Mouse (Mus musculus) limb, embryonic 12.5 days (tissue): ENCODE results near the gene Ctdsp1. TPM values are rescaled to one million over a fixed set of nuclear protein-coding genes. Genes with fewer than 3 reads are reported as not detected.

Experiments used
- ATAC-seq: fragments of 200-750 bp; cut with Nextera tagmentation; 2 replicates; pipeline ENCODE4 v1.8.0; 2017; ENCODE audit warnings: low read depth, moderate TSS enrichment; ENCODE audit not compliant: insufficient number of reproducible peaks, insufficient read depth, low FRiP score, low TSS enrichment
- H3K27ac ChIP-seq: fragments of 300-500 bp; sonication (generic); 2 replicates; pipeline ENCODE4 v1.5.1; 2016; ENCODE audit warnings: mild to moderate bottlenecking, moderate library complexity
- H3K27me3 ChIP-seq: fragments of 300-500 bp; sonication (generic); 2 replicates; pipeline ENCODE4 v1.6.1; 2016; ENCODE audit warnings: mild to moderate bottlenecking, moderate library complexity
- H3K36me3 ChIP-seq: fragments of 300-500 bp; sonication (generic); 2 replicates; pipeline ENCODE4 v1.6.1; 2016; ENCODE audit warnings: mild to moderate bottlenecking, moderate library complexity
- H3K4me1 ChIP-seq: fragments of 300-500 bp; sonication (generic); replicated peaks from 2 replicates; pipeline ENCODE4 v1.6.1; 2016
- H3K4me2 ChIP-seq: fragments of 300-500 bp; sonication (generic); 2 replicates; pipeline ENCODE4 v1.6.1; 2016; ENCODE audit warnings: mild to moderate bottlenecking, moderate library complexity
- H3K4me3 ChIP-seq: fragments of 300-500 bp; sonication (generic); replicated peaks from 2 replicates; pipeline ENCODE4 v1.5.1; 2016; ENCODE audit warnings: mild to moderate bottlenecking
- H3K9ac ChIP-seq: fragments of 300-500 bp; sonication (generic); replicated peaks from 2 replicates; pipeline ENCODE4 v1.6.1; 2016; ENCODE audit warnings: mild to moderate bottlenecking, moderate library complexity
- H3K9me3 ChIP-seq: fragments of 300-500 bp; sonication (generic); 2 replicates; pipeline ENCODE4 v1.6.1; 2016; ENCODE audit warnings: mild to moderate bottlenecking, moderate library complexity
- WGBS: fragments of 180-500 bp; shearing (Covaris S2); methylation state at CpG from one replicate; pipeline ENCODE4 v1.1.7; 2016; 5-methylcytosine and 5-hydroxymethylcytosine counted together
- polyA plus RNA-seq: library from polyadenylated mRNA; unstranded; fragments of >200 nt; fragmentation: Nextera tagmentation; extraction: Ambion mirVana; gene quantifications from 2 replicates; pipeline ENCODE4 v1.2.1, GENCODE M21; 2016

The Ctdsp1 gene
- polyA plus RNA-seq, 1 experiment from 2014 or later = 75.3 TPM

GRCm38 (mm10) chr1:74380484-74380883, 10.8 kb upstream of the Ctdsp1 start:
- no peak for ATAC-seq
- no peak overlapping the region for H3K4me3 ChIP-seq
- no peaks in the 10 kb centered on the region for H3K36me3 ChIP-seq
- H3K4me2 ChIP-seq = no peak overlapping the region
- H3K27ac ChIP-seq = no peak overlapping the region
- H3K27me3 ChIP-seq = no peaks in the 10 kb centered on the region
- H3K4me1 ChIP-seq = peaks cover 15% of the 10 kb centered on the region
- H3K9me3 ChIP-seq = no peaks in the 10 kb centered on the region
- no peak overlapping the region for H3K9ac ChIP-seq
- WGBS = 86% methylated on average over 5 of the region's 5 CpGs

GRCm38 (mm10) chr1:74381588-74382021, 9.7 kb upstream of the Ctdsp1 start:
- no peak overlapping the region for H3K4me2 ChIP-seq
- no peaks in the 10 kb centered on the region for H3K36me3 ChIP-seq
- no peak overlapping the region for H3K4me3 ChIP-seq
- H3K27ac ChIP-seq = no peak overlapping the region
- no peaks in the 10 kb centered on the region for H3K27me3 ChIP-seq
- WGBS = 90% methylated on average over 10 of the region's 10 CpGs
- no peak overlapping the region for H3K9ac ChIP-seq
- ATAC-seq = no peak
- no peaks in the 10 kb centered on the region for H3K9me3 ChIP-seq
- peaks cover 4% of the 10 kb centered on the region for H3K4me1 ChIP-seq

- H3K4me1 ChIP-seq = peaks cover 9% of the 10 kb centered on the region; the same call in 1 of the 2 replicates
- WGBS = 86% methylated on average over 13 of the region's 13 CpGs
- H3K36me3 ChIP-seq = no peaks in the 10 kb centered on the region
Observed at GRCm38 (mm10) chr1:74383385-74383784, 7.9 kb upstream of the Ctdsp1 start.

GRCm38 (mm10) chr1:74384525-74384924, 6.8 kb upstream of the Ctdsp1 start:
- Histone ChIP-seq H3K4me3 (no peak overlapping the region), H3K9ac (no peak overlapping the region), H3K27me3 (no peaks in the 10 kb centered on the region), H3K4me1 (peaks cover 14% of the 10 kb centered on the region), H3K9me3 (no peaks in the 10 kb centered on the region), H3K36me3 (no peaks in the 10 kb centered on the region), H3K27ac (0 out of 2 replicates have a peak overlapping the region, but pooled peaks have one; percentile 4), H3K4me2 (no peak overlapping the region)
- WGBS = 86% methylated on average over 8 of the region's 8 CpGs
- no peak for ATAC-seq

More at GRCm38 (mm10) chr1:74383385-74383784, 7.9 kb upstream of the Ctdsp1 start:
- ATAC-seq = no peak
- no peak overlapping the region for H3K27ac ChIP-seq
- no peak overlapping the region for H3K4me2 ChIP-seq
- H3K9ac ChIP-seq = no peak overlapping the region
- H3K9me3 ChIP-seq = no peaks in the 10 kb centered on the region
- no peak overlapping the region for H3K4me3 ChIP-seq
- H3K27me3 ChIP-seq = no peaks in the 10 kb centered on the region

GRCm38 (mm10) chr1:74385064-74385463, 6.2 kb upstream of the Ctdsp1 start:
- Histone ChIP-seq H3K27ac (0 out of 2 replicates have a peak overlapping the region, but pooled peaks have one; percentile 4), H3K4me1 (peaks cover 19% of the 10 kb centered on the region), H3K27me3 (no peaks in the 10 kb centered on the region), H3K9ac (no peak overlapping the region), H3K4me2 (no peak overlapping the region), H3K9me3 (no peaks in the 10 kb centered on the region), H3K36me3 (no peaks in the 10 kb centered on the region), H3K4me3 (no peak overlapping the region)
- ATAC-seq = no peak
- 91% methylated on average over 10 of the region's 10 CpGs for WGBS

GRCm38 (mm10) chr1:74385531-74385930, 5.8 kb upstream of the Ctdsp1 start:
- no peak overlapping the region for H3K4me3 ChIP-seq
- H3K27me3 ChIP-seq = no peaks in the 10 kb centered on the region
- H3K4me1 ChIP-seq = peaks cover 24% of the 10 kb centered on the region
- no peaks in the 10 kb centered on the region for H3K36me3 ChIP-seq
- ATAC-seq = no peak
- 85% methylated on average over 8 of the region's 8 CpGs for WGBS
- no peak overlapping the region for H3K9ac ChIP-seq
- H3K4me2 ChIP-seq = no peak overlapping the region
- H3K27ac ChIP-seq = no peak overlapping the region
- H3K9me3 ChIP-seq = no peaks in the 10 kb centered on the region

- peak overlapping the region; percentile 65 for H3K9ac ChIP-seq
- H3K4me3 ChIP-seq = peak overlapping the region; percentile 52
- ATAC-seq = no peak
- H3K36me3 ChIP-seq = no peaks in the 10 kb centered on the region
- H3K4me2 ChIP-seq = peak overlapping the region; percentile 65
- WGBS = 67% methylated on average over 7 of the region's 10 CpGs
- H3K27ac ChIP-seq = peak overlapping the region; percentile 98
- H3K27me3 ChIP-seq = no peaks in the 10 kb centered on the region
- H3K9me3 ChIP-seq = no peaks in the 10 kb centered on the region
- H3K4me1 ChIP-seq = peaks cover 29% of the 10 kb centered on the region
Observed at GRCm38 (mm10) chr1:74386363-74386713, 5.0 kb upstream of the Ctdsp1 start.

GRCm38 (mm10) chr1:74386714-74387385, 4.5 kb upstream of the Ctdsp1 start:
- peak overlapping the region; percentile 52 for H3K4me3 ChIP-seq
- H3K9me3 ChIP-seq = no peaks in the 10 kb centered on the region
- H3K4me2 ChIP-seq = peak overlapping the region; percentile 65
- peak overlapping the region; percentile 65 for H3K9ac ChIP-seq
- H3K4me1 ChIP-seq = peaks cover 29% of the 10 kb centered on the region
- H3K36me3 ChIP-seq = no peaks in the 10 kb centered on the region
- ATAC-seq = peak; percentile 89
- H3K27me3 ChIP-seq = no peaks in the 10 kb centered on the region
- peak overlapping the region; percentile 98 for H3K27ac ChIP-seq
- under 1% methylated on average over 26 of the region's 26 CpGs for WGBS

- Histone ChIP-seq H3K9me3 (no peaks in the 10 kb centered on the region), H3K27ac (peak overlapping the region; percentile 98), H3K4me3 (peak overlapping the region; percentile 52), H3K36me3 (no peaks in the 10 kb centered on the region), H3K9ac (no peak overlapping the region), H3K4me2 (peak overlapping the region; percentile 65), H3K27me3 (no peaks in the 10 kb centered on the region), H3K4me1 (peaks cover 29% of the 10 kb centered on the region)
- ATAC-seq = no peak
- WGBS = 62% methylated on average over 15 of the region's 15 CpGs
Observed at GRCm38 (mm10) chr1:74387386-74387988, 3.8 kb upstream of the Ctdsp1 start.

- H3K9ac ChIP-seq = no peak overlapping the region
- WGBS = 76% methylated on average over 7 of the region's 7 CpGs
- ATAC-seq = no peak
- H3K27me3 ChIP-seq = no peaks in the 10 kb centered on the region
- peak overlapping the region; percentile 98; the same call in 1 of the 2 replicates for H3K27ac ChIP-seq
- no peak overlapping the region for H3K4me2 ChIP-seq
- peaks cover 39% of the 10 kb centered on the region for H3K4me1 ChIP-seq
- no peaks in the 10 kb centered on the region for H3K9me3 ChIP-seq
- no peak overlapping the region for H3K4me3 ChIP-seq
- peaks cover 5% of the 10 kb centered on the region for H3K36me3 ChIP-seq
Observed at GRCm38 (mm10) chr1:74388398-74388920, 2.9 kb upstream of the Ctdsp1 start.

GRCm38 (mm10) chr1:74389831-74390286, 1.4 kb upstream of the Ctdsp1 start:
- 5% methylated on average over 29 of the region's 29 CpGs for WGBS
- H3K36me3 ChIP-seq = peaks cover 19% of the 10 kb centered on the region
- peak overlapping the region; percentile 99 for H3K4me2 ChIP-seq
- peak overlapping the region; percentile 98 for H3K27ac ChIP-seq
- ATAC-seq = no peak
- peak overlapping the region; percentile 94 for H3K4me3 ChIP-seq
- H3K27me3 ChIP-seq = no peaks in the 10 kb centered on the region
- H3K4me1 ChIP-seq = peaks cover 42% of the 10 kb centered on the region
- H3K9me3 ChIP-seq = no peaks in the 10 kb centered on the region
- peak overlapping the region; percentile 48 for H3K9ac ChIP-seq
